Mouse (Mus musculus): Measurements from ENCODE around the gene Gm21983. TPM values are rescaled to one million over a fixed set of nuclear protein-coding genes. Genes with fewer than 3 reads are reported as not detected.

The Gm21983 gene
- 0.83 TPM in 1 of 2 replicates, not detected in the other for total RNA-seq (2014; fragmentation: Nextera tagmentation)
- total RNA-seq (2017) = not detected in 2 replicates
- 0.04 TPM in 1 of 2 replicates, not detected in the other for polyA plus RNA-seq (2012)

- TF ChIP-seq POLR2AphosphoS5 (IDR thresholded peaks at IDR 0.05; ENCODE audit: insufficient replicate concordance, low read depth, low read length) = no peak
- no peak for TF ChIP-seq GATA1 (IDR thresholded peaks at IDR 0.05; ENCODE audit: borderline replicate concordance, low read length)
- TF ChIP-seq GATA2 (IDR thresholded peaks at IDR 0.05; ENCODE audit: borderline replicate concordance, low read depth, low read length) = no peak
- TF ChIP-seq CTCF (IDR thresholded peaks at IDR 0.05; ENCODE audit: low read depth, low read length) = no peak
- no peak for TF ChIP-seq TAL1 (conservative IDR thresholded peaks at IDR 0.05; ENCODE audit: low read depth, low read length)
- no peaks in the 10 kb centered on the region for H3K9me3 ChIP-seq (replicated peaks)
- no peak for ATAC-seq (ENCODE audit: extremely low read depth, insufficient number of reproducible peaks, low FRiP score, poor library complexity, severe bottlenecking)
- DNase-seq (ENCODE audit: low spot score) = no peak
- H3K4me3 ChIP-seq (ENCODE audit: low read depth, low read length) = no peak within 1 kb of the TSS
- peaks cover 33% of the 10 kb centered on the region for H3K4me1 ChIP-seq (ENCODE audit: insufficient read depth, low read depth, low read length)
- no peaks in the 10 kb centered on the region for H3K27me3 ChIP-seq (ENCODE audit: insufficient read depth, low read length)
- H3K36me3 ChIP-seq (replicated peaks) = peaks cover 48% of the 10 kb centered on the region
Observed at GRCm38 (mm10) chr7:27180837-27181695, at the start of gene Gm21983, which contains the start of gene Mia. Gm21983 (minus strand) TSS chr7:27181086. Mia (minus strand) TSS chr7:27181157.

- Histone ChIP-seq H3K4me1 (ENCODE audit: insufficient read depth, low read depth, low read length) (peaks cover 66% of the 10 kb centered on the region), H3K4me3 (ENCODE audit: low read depth, low read length) (peak overlapping the region; percentile 89), H3K36me3 (replicated peaks) (peaks cover 31% of the 10 kb centered on the region), H3K27me3 (ENCODE audit: insufficient read depth, low read length) (no peaks in the 10 kb centered on the region), H3K9me3 (replicated peaks) (no peaks in the 10 kb centered on the region)
- ATAC-seq (ENCODE audit: extremely low read depth, insufficient number of reproducible peaks, low FRiP score, poor library complexity, severe bottlenecking) = no peak
- TF ChIP-seq TAL1 (conservative IDR thresholded peaks at IDR 0.05; ENCODE audit: low read depth, low read length) = no peak
- no peak for TF ChIP-seq POLR2AphosphoS5 (IDR thresholded peaks at IDR 0.05; ENCODE audit: insufficient replicate concordance, low read depth, low read length)
- no peak for TF ChIP-seq GATA2 (IDR thresholded peaks at IDR 0.05; ENCODE audit: borderline replicate concordance, low read depth, low read length)
- no peak for TF ChIP-seq GATA1 (IDR thresholded peaks at IDR 0.05; ENCODE audit: borderline replicate concordance, low read length)
- TF ChIP-seq CTCF (IDR thresholded peaks at IDR 0.05; ENCODE audit: low read depth, low read length) = no peak
- DNase-seq (ENCODE audit: low spot score) = no peak
Observed at GRCm38 (mm10) chr7:27228865-27229264, 48.0 kb upstream of the Gm21983 start.

- Histone ChIP-seq H3K9me3 (replicated peaks) (no peaks in the 10 kb centered on the region), H3K27me3 (ENCODE audit: insufficient read depth, low read length) (no peaks in the 10 kb centered on the region), H3K36me3 (replicated peaks) (peaks cover 33% of the 10 kb centered on the region), H3K4me1 (ENCODE audit: insufficient read depth, low read depth, low read length) (peaks cover 66% of the 10 kb centered on the region), H3K4me3 (ENCODE audit: low read depth, low read length) (peak within 1 kb of the TSS; percentile 89)
- DNase-seq (ENCODE audit: low spot score) (peak; percentile 88), ATAC-seq (ENCODE audit: extremely low read depth, insufficient number of reproducible peaks, low FRiP score, poor library complexity, severe bottlenecking) (peak; percentile 66)
- TF ChIP-seq TAL1 (conservative IDR thresholded peaks at IDR 0.05; ENCODE audit: low read depth, low read length) (no peak), CTCF (IDR thresholded peaks at IDR 0.05; ENCODE audit: low read depth, low read length) (no peak), GATA1 (IDR thresholded peaks at IDR 0.05; ENCODE audit: borderline replicate concordance, low read length) (no peak), GATA2 (IDR thresholded peaks at IDR 0.05; ENCODE audit: borderline replicate concordance, low read depth, low read length) (no peak), POLR2AphosphoS5 (IDR thresholded peaks at IDR 0.05; ENCODE audit: insufficient replicate concordance, low read depth, low read length) (no peak)
Observed at GRCm38 (mm10) chr7:27228281-27228821, 47.5 kb upstream of the Gm21983 start, which contains the start of gene Itpkc. Itpkc (minus strand) TSS chr7:27228661.

GRCm38 (mm10) chr7:27227676-27228075 lies 46.8 kb upstream of the Gm21983 start:
- Histone ChIP-seq H3K4me1 (ENCODE audit: insufficient read depth, low read depth, low read length) (peaks cover 71% of the 10 kb centered on the region), H3K4me3 (ENCODE audit: low read depth, low read length) (peak overlapping the region; percentile 89), H3K36me3 (replicated peaks) (peaks cover 39% of the 10 kb centered on the region), H3K9me3 (replicated peaks) (no peaks in the 10 kb centered on the region), H3K27me3 (ENCODE audit: insufficient read depth, low read length) (no peaks in the 10 kb centered on the region)
- DNase-seq (ENCODE audit: low spot score) (no peak), ATAC-seq (ENCODE audit: extremely low read depth, insufficient number of reproducible peaks, low FRiP score, poor library complexity, severe bottlenecking) (no peak)
- no peak for TF ChIP-seq GATA2 (IDR thresholded peaks at IDR 0.05; ENCODE audit: borderline replicate concordance, low read depth, low read length)
- no peak for TF ChIP-seq CTCF (IDR thresholded peaks at IDR 0.05; ENCODE audit: low read depth, low read length)

GRCm38 (mm10) chr7:27227276-27227675 lies 46.4 kb upstream of the Gm21983 start:
- ATAC-seq (ENCODE audit: extremely low read depth, insufficient number of reproducible peaks, low FRiP score, poor library complexity, severe bottlenecking) = no peak
- Histone ChIP-seq H3K9me3 (replicated peaks) (no peaks in the 10 kb centered on the region), H3K27me3 (ENCODE audit: insufficient read depth, low read length) (no peaks in the 10 kb centered on the region), H3K36me3 (replicated peaks) (peaks cover 42% of the 10 kb centered on the region), H3K4me1 (ENCODE audit: insufficient read depth, low read depth, low read length) (peaks cover 71% of the 10 kb centered on the region), H3K4me3 (ENCODE audit: low read depth, low read length) (peak overlapping the region; percentile 89; the same call in 1 of the 2 replicates)
- TF ChIP-seq TAL1 (conservative IDR thresholded peaks at IDR 0.05; ENCODE audit: low read depth, low read length) = no peak
- no peak for DNase-seq (ENCODE audit: low spot score)

- no peak for ATAC-seq (ENCODE audit: extremely low read depth, insufficient number of reproducible peaks, low FRiP score, poor library complexity, severe bottlenecking)
- H3K4me3 ChIP-seq (ENCODE audit: low read depth, low read length) = peak overlapping the region; percentile 52; the same call in 1 of the 2 replicates
- TF ChIP-seq CTCF (IDR thresholded peaks at IDR 0.05; ENCODE audit: low read depth, low read length) = no peak
- no peak for TF ChIP-seq POLR2AphosphoS5 (IDR thresholded peaks at IDR 0.05; ENCODE audit: insufficient replicate concordance, low read depth, low read length)
- TF ChIP-seq GATA1 (IDR thresholded peaks at IDR 0.05; ENCODE audit: borderline replicate concordance, low read length) = no peak
- no peak for TF ChIP-seq TAL1 (conservative IDR thresholded peaks at IDR 0.05; ENCODE audit: low read depth, low read length)
- no peak for TF ChIP-seq GATA2 (IDR thresholded peaks at IDR 0.05; ENCODE audit: borderline replicate concordance, low read depth, low read length)
- no peaks in the 10 kb centered on the region for H3K9me3 ChIP-seq (replicated peaks)
- peaks cover 58% of the 10 kb centered on the region for H3K36me3 ChIP-seq (replicated peaks)
- H3K4me1 ChIP-seq (ENCODE audit: insufficient read depth, low read depth, low read length) = peaks cover 68% of the 10 kb centered on the region
- DNase-seq (ENCODE audit: low spot score) = no peak
- no peaks in the 10 kb centered on the region for H3K27me3 ChIP-seq (ENCODE audit: insufficient read depth, low read length)
Observed at GRCm38 (mm10) chr7:27224877-27225575, 44.1 kb upstream of the Gm21983 start.
